Mouse (Mus musculus) thymus, adult 2 months (tissue): Measurements from ENCODE around the gene Trir. TPM values are rescaled to one million over a fixed set of nuclear protein-coding genes. Genes with fewer than 3 reads are reported as not detected.

Experiments
- DNase-seq: peaks from one replicate; pipeline ENCODE4 v3.0.0; 2021
- H3K27ac ChIP-seq: fragments of 200-500 bp; 2 replicates; pipeline ENCODE4 v1.5.1; 2012; ENCODE audit warnings: low read length, control low read depth; ENCODE audit not compliant: control insufficient read depth, insufficient read depth
- H3K27me3 ChIP-seq: fragments of 200-500 bp; 2 replicates; pipeline ENCODE4 v1.6.1; 2012; ENCODE audit warnings: mild to moderate bottlenecking, low read length, moderate library complexity, mixed read lengths; ENCODE audit not compliant: control insufficient read depth, insufficient read depth
- H3K36me3 ChIP-seq: fragments of 200-500 bp; 2 replicates; pipeline ENCODE4 v1.6.1; 2012; ENCODE audit warnings: mild to moderate bottlenecking, low read length, moderate library complexity; ENCODE audit not compliant: control insufficient read depth, insufficient read depth
- H3K4me1 ChIP-seq: fragments of 200-500 bp; replicated peaks from 2 replicates; pipeline ENCODE4 v1.6.1; 2012; ENCODE audit warnings: low read length; ENCODE audit not compliant: control insufficient read depth, insufficient read depth
- H3K4me3 ChIP-seq: fragments of 200-500 bp; 2 replicates; pipeline ENCODE4 v1.5.1; 2012; ENCODE audit warnings: mild to moderate bottlenecking, low read length, control low read depth, moderate library complexity; ENCODE audit not compliant: control insufficient read depth, insufficient read depth
- CTCF ChIP-seq: fragments of 200-500 bp; IDR thresholded peaks from 2 replicates; pipeline ENCODE4 v1.5.1; 2012; ENCODE audit warnings: mild to moderate bottlenecking, control low read depth, low read length, moderate library complexity, borderline replicate concordance; ENCODE audit not compliant: control insufficient read depth, poor library complexity, insufficient read depth; ENCODE audit errors: extremely low read depth
- POLR2A ChIP-seq: fragments of 200-500 bp; IDR thresholded peaks from 2 replicates; pipeline ENCODE4 v1.6.1; 2012; ENCODE audit warnings: mild to moderate bottlenecking, low read length, control low read depth, moderate library complexity; ENCODE audit not compliant: control insufficient read depth, poor library complexity, insufficient read depth; ENCODE audit errors: extremely low read depth
- WGBS: fragments of 180-500 bp; shearing (Covaris S2); methylation state at CpG from one replicate; pipeline ENCODE4 v1.1.7; 2018; 5-methylcytosine and 5-hydroxymethylcytosine counted together
- polyA plus RNA-seq: library from polyadenylated mRNA; depleted of rRNA; stranded (reverse); fragments of >200 nt; gene quantifications from 2 replicates; pipeline ENCODE4 v1.2.3, GENCODE M21; 2012; rRNA removed

Gene Trir
- polyA plus RNA-seq, 1 experiment = 173 TPM

DNA sequence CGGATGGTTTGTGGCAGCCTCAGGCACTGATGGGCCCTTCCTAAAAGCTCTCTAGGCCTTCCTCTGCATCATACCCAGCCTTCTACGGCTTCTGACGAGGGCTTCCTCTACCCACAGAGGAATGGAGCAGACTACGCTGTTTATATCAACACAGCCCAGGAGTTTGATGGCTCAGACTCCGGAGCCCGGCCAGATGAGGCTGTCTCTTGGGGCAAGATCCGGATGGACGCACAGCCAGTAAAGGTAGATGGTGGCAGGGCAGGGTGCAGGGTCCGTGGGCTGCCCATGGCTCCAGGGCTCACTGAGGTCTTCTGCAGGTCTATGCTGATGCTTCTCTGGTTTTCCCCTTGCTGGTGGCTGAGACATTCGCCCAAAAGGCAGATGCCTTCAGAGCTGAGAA, 48.0 kb downstream of the Trir start:
- no peak for DNase-seq
- peaks cover 12% of the 10 kb centered on the region for H3K4me1 ChIP-seq
- H3K27ac ChIP-seq = no peak overlapping the region
- no peak overlapping the region for H3K4me3 ChIP-seq
- 98% methylated on average over 10 of the region's 10 CpGs for WGBS
- TF ChIP-seq CTCF (no peak), POLR2A (no peak)
- H3K36me3 ChIP-seq = peaks cover 13% of the 10 kb centered on the region; the same call in 1 of the 2 replicates
- no peaks in the 10 kb centered on the region for H3K27me3 ChIP-seq

DNA sequence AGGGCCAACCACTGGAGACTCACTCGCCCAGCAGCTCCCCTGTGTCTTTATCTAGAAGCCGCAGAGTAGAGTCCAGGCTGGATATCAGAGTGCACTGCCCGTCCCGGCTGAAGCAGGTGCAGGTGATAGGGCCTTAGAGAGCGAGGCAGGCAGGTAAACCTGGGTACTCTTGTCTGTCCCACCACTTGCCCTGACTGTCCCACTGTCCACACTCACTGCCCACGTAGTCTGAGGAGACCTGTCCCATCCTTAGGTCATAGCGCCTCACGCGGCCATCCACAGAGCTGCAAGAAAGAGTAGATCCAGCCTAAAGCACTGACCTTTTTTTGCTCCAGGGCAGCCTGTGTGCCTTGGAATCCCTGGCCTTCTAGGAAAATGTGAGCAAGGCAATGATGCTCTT, 49.4 kb downstream of the Trir start:
- no peak for TF ChIP-seq CTCF
- no peak for TF ChIP-seq POLR2A
- H3K36me3 ChIP-seq = peaks cover 13% of the 10 kb centered on the region; the same call in 1 of the 2 replicates
- H3K27ac ChIP-seq = no peak overlapping the region
- WGBS = 98% methylated on average over 9 of the region's 9 CpGs
- no peak for DNase-seq
- no peaks in the 10 kb centered on the region for H3K27me3 ChIP-seq
- H3K4me3 ChIP-seq = no peak overlapping the region
- H3K4me1 ChIP-seq = peaks cover 12% of the 10 kb centered on the region

DNA sequence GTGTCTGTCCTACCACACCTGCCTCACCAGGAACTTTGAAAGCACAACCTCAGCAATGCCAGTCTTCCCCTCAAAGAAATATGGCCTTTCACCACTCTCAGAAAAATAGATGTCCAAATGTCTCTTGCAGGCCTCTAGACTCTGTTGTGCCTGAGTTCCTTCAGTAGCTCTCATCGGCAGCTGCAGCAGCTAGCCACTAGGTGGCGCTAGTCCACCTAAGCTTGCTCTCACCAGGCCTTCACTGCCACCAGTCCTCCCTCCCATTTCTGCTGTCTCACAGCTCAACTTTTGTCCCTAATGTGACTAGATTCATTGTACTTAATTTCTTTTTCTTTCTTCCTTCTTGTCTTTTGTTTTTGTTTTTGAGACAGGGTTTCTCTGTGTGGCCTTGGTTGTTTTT, 50.4 kb downstream of the Trir start:
- DNase-seq = peak; percentile 74
- peak; percentile 82; the same call in 1 of the 2 replicates for TF ChIP-seq CTCF
- no peak for TF ChIP-seq POLR2A
- Histone ChIP-seq H3K4me1 (peaks cover 19% of the 10 kb centered on the region), H3K27me3 (no peaks in the 10 kb centered on the region), H3K4me3 (no peak overlapping the region), H3K36me3 (peaks cover 13% of the 10 kb centered on the region; the same call in 1 of the 2 replicates), H3K27ac (no peak overlapping the region)
- WGBS = 2% methylated on average over 2 of the region's 2 CpGs

Other genes starting within 250 kb of the Trir start
- gene Nfix, start 226.5 kb upstream of the Trir start, polyA plus RNA-seq = 17.7 and 18.2 TPM in 2 replicates
- 2.2 TPM in 2 replicates for gene Dand5, start 204.0 kb upstream of the Trir start, polyA plus RNA-seq
- gene Gadd45gip1, start 195.3 kb upstream of the Trir start, polyA plus RNA-seq = 52.9 and 60.6 TPM in 2 replicates
- gene Rad23a, start 186.2 kb upstream of the Trir start, polyA plus RNA-seq = 109 and 117 TPM in 2 replicates
- 182 and 186 TPM in 2 replicates for gene Calr, start 179.9 kb upstream of the Trir start, polyA plus RNA-seq
- gene Farsa, start 169.8 kb upstream of the Trir start, polyA plus RNA-seq = 93.5 and 103 TPM in 2 replicates
- 9.4 and 11.6 TPM in 2 replicates for gene Syce2, start 154.7 kb upstream of the Trir start, polyA plus RNA-seq
- 78.7 and 85.2 TPM in 2 replicates for gene Gcdh, start 132.9 kb upstream of the Trir start, polyA plus RNA-seq
- 0.13 and 0.23 TPM in 2 replicates for gene Klf1, start 124.9 kb upstream of the Trir start, polyA plus RNA-seq
- 16.4 and 23.8 TPM in 2 replicates for gene Dnase2a, start 118.3 kb upstream of the Trir start, polyA plus RNA-seq
- gene Mast1, start 89.5 kb upstream of the Trir start, polyA plus RNA-seq = 0.35 and 0.36 TPM in 2 replicates
- gene Rtbdn, start 79.8 kb upstream of the Trir start, polyA plus RNA-seq = 0.13 and 0.17 TPM in 2 replicates
- 4.3 TPM in 1 of 2 replicates, not detected in the other for gene Gm49661, start 57.4 kb upstream of the Trir start, polyA plus RNA-seq
- gene Prdx2, start 57.2 kb upstream of the Trir start, polyA plus RNA-seq = 162 and 183 TPM in 2 replicates
- 69.4 and 76.1 TPM in 2 replicates for gene Rnaseh2a, start 57.1 kb upstream of the Trir start, polyA plus RNA-seq
- gene Junb, start 48.1 kb upstream of the Trir start, polyA plus RNA-seq = 125 and 128 TPM in 2 replicates
- gene Hook2, start 36.2 kb upstream of the Trir start, polyA plus RNA-seq = 7.2 and 7.4 TPM in 2 replicates
- 0.66 and 0.67 TPM in 2 replicates for gene Best2, start 12.3 kb upstream of the Trir start, polyA plus RNA-seq
- 139 and 152 TPM in 2 replicates for gene Asna1, start 1.5 kb upstream of the Trir start, polyA plus RNA-seq
- 138 and 144 TPM in 2 replicates for gene Tnpo2, start 10.1 kb downstream of the Trir start, polyA plus RNA-seq
- gene Fbxw9, start 33.2 kb downstream of the Trir start, polyA plus RNA-seq = 25.0 and 29.3 TPM in 2 replicates
- gene Gm5741, start 41.2 kb downstream of the Trir start, polyA plus RNA-seq = 1.4 TPM in 1 of 2 replicates, not detected in the other
- gene Dhps, start 44.9 kb downstream of the Trir start, polyA plus RNA-seq = 105 TPM in 2 replicates
- gene Wdr83os, start 53.9 kb downstream of the Trir start, polyA plus RNA-seq = 123 and 141 TPM in 2 replicates
- 51.9 and 56.3 TPM in 2 replicates for gene Wdr83, start 54.5 kb downstream of the Trir start, polyA plus RNA-seq
- gene Man2b1, start 56.4 kb downstream of the Trir start, polyA plus RNA-seq = 191 and 210 TPM in 2 replicates
- 0.12 and 0.22 TPM in 2 replicates for gene Zfp791, start 96.3 kb downstream of the Trir start, polyA plus RNA-seq
- not detected in 2 replicates for gene Cks1brt, start 125.1 kb downstream of the Trir start, polyA plus RNA-seq
- not detected in 2 replicates for gene Olfr371, start 199.2 kb downstream of the Trir start, polyA plus RNA-seq